Mouse (Mus musculus) hindbrain, embryonic 15.5 days (tissue): Measurements from ENCODE around the gene Commd4. TPM values are rescaled to one million over a fixed set of nuclear protein-coding genes. Genes with fewer than 3 reads are reported as not detected.
"Not testable (repeated sequence)": the region's sequence is repeated elsewhere in the genome, so short reads cannot be mapped to it uniquely, and the experiment has no call there.

Source experiments
- ATAC-seq: fragments of 200-750 bp; cut with Nextera tagmentation; 2 replicates; pipeline ENCODE4 v1.8.0; 2017; ENCODE audit warnings: low read depth, moderate number of reproducible peaks, moderate TSS enrichment; ENCODE audit not compliant: low FRiP score
- H3K27ac ChIP-seq: fragments of 300-500 bp; sonication (generic); replicated peaks from 2 replicates; pipeline ENCODE4 v1.5.1; 2015; ENCODE audit warnings: mild to moderate bottlenecking, inconsistent platforms
- H3K27me3 ChIP-seq: fragments of 300-500 bp; sonication (generic); 2 replicates; pipeline ENCODE4 v1.6.1; 2015; ENCODE audit warnings: control low read depth, inconsistent platforms
- H3K36me3 ChIP-seq: fragments of 300-500 bp; sonication (generic); 2 replicates; pipeline ENCODE4 v1.6.1; 2015; ENCODE audit warnings: control low read depth, inconsistent platforms
- H3K4me1 ChIP-seq: fragments of 300-500 bp; sonication (generic); replicated peaks from 2 replicates; pipeline ENCODE4 v1.6.1; 2015; ENCODE audit warnings: control low read depth, inconsistent platforms
- H3K4me2 ChIP-seq: fragments of 300-500 bp; sonication (generic); 2 replicates; pipeline ENCODE4 v1.6.1; 2015; ENCODE audit warnings: moderate library complexity, mild to moderate bottlenecking, inconsistent platforms
- H3K4me3 ChIP-seq: fragments of 300-500 bp; sonication (generic); 2 replicates; pipeline ENCODE4 v1.5.1; 2015; ENCODE audit warnings: mild to moderate bottlenecking, inconsistent platforms
- H3K9ac ChIP-seq: fragments of 300-500 bp; sonication (generic); 2 replicates; pipeline ENCODE4 v1.6.1; 2015; ENCODE audit warnings: inconsistent platforms
- H3K9me3 ChIP-seq: fragments of 300-500 bp; sonication (generic); 2 replicates; pipeline ENCODE4 v1.6.1; 2016; ENCODE audit warnings: control low read depth, inconsistent platforms
- WGBS: fragments of 180-500 bp; shearing (Covaris S2); methylation state at CpG from one replicate; pipeline ENCODE4 v1.1.7; 2015; 5-methylcytosine and 5-hydroxymethylcytosine counted together
- polyA plus RNA-seq: library from polyadenylated mRNA; unstranded; fragments of >200 nt; fragmentation: Nextera tagmentation; extraction: Ambion mirVana; gene quantifications from 2 replicates; pipeline ENCODE4 v1.2.1, GENCODE M21; 2015

Gene Commd4
- 170 and 192 TPM in 2 replicates for polyA plus RNA-seq

DNA sequence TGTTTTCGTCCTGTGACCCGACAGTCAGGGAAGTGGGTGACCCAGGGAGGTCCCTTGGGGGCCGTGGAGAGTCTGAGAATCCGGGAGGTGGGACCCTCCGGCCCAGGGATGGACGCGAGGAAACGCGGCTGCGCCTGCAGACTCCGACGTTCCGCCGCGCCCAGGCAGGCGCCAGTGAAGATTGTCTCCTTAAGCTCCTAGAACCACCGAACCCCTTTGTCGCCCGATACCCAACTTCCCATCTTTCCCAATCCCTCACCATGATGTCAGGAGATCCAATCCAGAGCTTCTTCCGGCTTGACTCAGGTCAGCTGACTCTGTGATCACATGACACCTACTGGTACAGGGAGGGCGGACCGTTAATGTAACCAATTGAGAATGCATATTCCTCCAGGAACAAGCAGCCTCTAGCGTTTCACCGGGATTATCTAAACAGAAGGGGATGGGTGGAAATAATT is at the start of gene Commd4:
Commd4 (minus strand) TSS at position 319 of the 458 bp plus-strand sequence.
- peaks cover 28% of the 10 kb centered on the region for H3K4me1 ChIP-seq
- H3K4me2 ChIP-seq, result peak within 1 kb of the TSS; percentile 95
- ATAC-seq, result peak; percentile 91
- H3K27me3 ChIP-seq, result 0 out of 2 replicates have a peak, but pooled peaks cover 2% of the 10 kb centered on the region
- under 1% methylated on average over 24 of the region's 24 CpGs for WGBS
- peak within 1 kb of the TSS; percentile 77 for H3K9ac ChIP-seq
- peak within 1 kb of the TSS; percentile 85 for H3K27ac ChIP-seq
- H3K4me3 ChIP-seq, result peak within 1 kb of the TSS; percentile 88
- H3K36me3 ChIP-seq, result peaks cover 7% of the 10 kb centered on the region; the same call in 1 of the 2 replicates
- no peaks in the 10 kb centered on the region for H3K9me3 ChIP-seq

- Histone ChIP-seq H3K27me3 (no peaks in the 10 kb centered on the region), H3K9me3 (no peaks in the 10 kb centered on the region), H3K27ac (no peak overlapping the region), H3K9ac (no peak overlapping the region), H3K4me3 (no peak overlapping the region), H3K36me3 (no peaks in the 10 kb centered on the region), H3K4me2 (no peak overlapping the region), H3K4me1 (no peaks in the 10 kb centered on the region)
- no peak for ATAC-seq
- WGBS, result 53% methylated on average over 2 of the region's 2 CpGs
Measured at GRCm38 (mm10) chr9:57206896-57207295, 48.8 kb upstream of the Commd4 start.

- ATAC-seq, H3K27ac ChIP-seq, H3K9me3 ChIP-seq, H3K36me3 ChIP-seq, H3K9ac ChIP-seq, H3K4me1 ChIP-seq, H3K4me2 ChIP-seq, H3K27me3 ChIP-seq, H3K4me3 ChIP-seq: not testable (repeated sequence)
- 93% methylated on average over 13 of the region's 13 CpGs for WGBS
Measured at GRCm38 (mm10) chr9:57203571-57203970, 45.4 kb upstream of the Commd4 start.

DNA sequence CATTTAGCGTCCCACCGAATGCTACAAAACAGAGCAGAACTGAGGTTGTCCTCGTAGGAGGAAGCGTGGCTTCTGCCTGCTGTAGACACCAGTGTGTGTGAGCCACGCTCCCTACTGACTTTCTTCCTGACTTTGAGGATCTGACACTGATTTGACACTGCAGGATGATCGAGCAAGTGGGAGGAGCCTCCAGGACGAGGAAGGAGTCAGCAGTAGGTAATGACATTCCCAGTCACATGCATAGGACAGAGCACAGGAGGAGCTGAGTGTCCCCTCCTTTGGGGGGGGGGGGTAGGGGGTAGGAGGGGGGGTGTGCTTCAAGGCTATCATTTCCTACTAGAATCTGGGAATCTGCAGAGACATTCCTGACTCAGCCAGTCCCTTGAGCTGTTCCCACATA is 44.9 kb upstream of the Commd4 start:
- WGBS, result 78% methylated on average over 7 of the region's 7 CpGs
- no peak for ATAC-seq
- H3K27ac ChIP-seq, result no peak overlapping the region

GRCm38 (mm10) chr9:57197414-57197813 is 39.3 kb upstream of the Commd4 start:
- WGBS, result 74% methylated on average over 8 of the region's 8 CpGs
- Histone ChIP-seq H3K4me1 (no peaks in the 10 kb centered on the region), H3K27me3 (no peaks in the 10 kb centered on the region), H3K36me3 (no peaks in the 10 kb centered on the region), H3K9me3 (no peaks in the 10 kb centered on the region), H3K4me2 (no peak overlapping the region), H3K9ac (no peak overlapping the region), H3K4me3 (no peak overlapping the region), H3K27ac (no peak overlapping the region)
- ATAC-seq, result no peak

More for the DNA sequence above, 44.9 kb upstream of the Commd4 start:
- H3K9ac ChIP-seq, result no peak overlapping the region
- H3K9me3 ChIP-seq, result no peaks in the 10 kb centered on the region
- H3K4me1 ChIP-seq, result no peaks in the 10 kb centered on the region
- H3K4me3 ChIP-seq, result no peak overlapping the region
- H3K4me2 ChIP-seq, result no peak overlapping the region
- H3K36me3 ChIP-seq, result no peaks in the 10 kb centered on the region
- no peaks in the 10 kb centered on the region for H3K27me3 ChIP-seq

DNA sequence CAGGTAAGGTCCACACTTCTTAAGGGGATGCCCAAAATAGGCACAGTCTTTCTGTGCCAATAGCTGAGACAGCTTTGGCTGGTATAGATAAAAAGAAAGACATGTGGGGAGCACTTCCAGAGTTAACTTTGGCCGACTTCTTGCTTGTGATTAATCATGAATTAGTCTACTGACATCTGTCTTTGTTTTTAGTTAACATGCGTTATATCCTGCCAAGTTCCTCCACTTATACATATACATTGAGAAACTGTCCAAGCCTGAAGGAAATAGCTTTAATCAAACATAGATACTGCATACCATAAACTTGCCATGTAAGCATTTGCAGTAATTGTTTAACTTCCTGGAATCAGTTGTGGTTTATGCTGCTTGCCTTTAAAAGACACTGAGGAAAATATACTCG is 38.6 kb upstream of the Commd4 start:
- ATAC-seq, result no peak
- H3K9me3 ChIP-seq, result no peaks in the 10 kb centered on the region
- no peak overlapping the region for H3K9ac ChIP-seq
- no peak overlapping the region for H3K27ac ChIP-seq
- no peaks in the 10 kb centered on the region for H3K4me1 ChIP-seq
- no peaks in the 10 kb centered on the region for H3K36me3 ChIP-seq
- WGBS, result 70% methylated on average over 3 of the region's 3 CpGs
- H3K4me3 ChIP-seq, result no peak overlapping the region
- H3K27me3 ChIP-seq, result no peaks in the 10 kb centered on the region
- H3K4me2 ChIP-seq, result no peak overlapping the region

GRCm38 (mm10) chr9:57168411-57168810 is 10.3 kb upstream of the Commd4 start:
- Histone ChIP-seq H3K4me1 (no peaks in the 10 kb centered on the region), H3K9ac (no peak overlapping the region), H3K36me3 (no peaks in the 10 kb centered on the region), H3K27ac (no peak overlapping the region), H3K27me3 (0 out of 2 replicates have a peak, but pooled peaks cover 2% of the 10 kb centered on the region), H3K4me3 (no peak overlapping the region), H3K9me3 (no peaks in the 10 kb centered on the region), H3K4me2 (no peak overlapping the region)
- 89% methylated on average over 5 of the region's 5 CpGs for WGBS
- ATAC-seq, result no peak

GRCm38 (mm10) chr9:57166173-57166572 is 8.0 kb upstream of the Commd4 start:
- Histone ChIP-seq H3K9me3 (no peaks in the 10 kb centered on the region), H3K4me1 (no peaks in the 10 kb centered on the region), H3K27me3 (0 out of 2 replicates have a peak, but pooled peaks cover 4% of the 10 kb centered on the region), H3K4me2 (no peak overlapping the region), H3K27ac (no peak overlapping the region), H3K9ac (no peak overlapping the region), H3K4me3 (no peak overlapping the region), H3K36me3 (no peaks in the 10 kb centered on the region)
- 85% methylated on average over 2 of the region's 2 CpGs for WGBS
- no peak for ATAC-seq

- ATAC-seq, result no peak
- Histone ChIP-seq H3K27ac (no peak overlapping the region), H3K4me3 (no peak overlapping the region), H3K36me3 (no peaks in the 10 kb centered on the region), H3K9me3 (no peaks in the 10 kb centered on the region), H3K4me2 (no peak overlapping the region), H3K9ac (no peak overlapping the region), H3K4me1 (0 out of 2 replicates have a peak, but pooled peaks cover 5% of the 10 kb centered on the region), H3K27me3 (0 out of 2 replicates have a peak, but pooled peaks cover 4% of the 10 kb centered on the region)
- WGBS, result 40% methylated on average over 2 of the region's 2 CpGs
Measured at GRCm38 (mm10) chr9:57163137-57163536, 5.0 kb upstream of the Commd4 start.

DNA sequence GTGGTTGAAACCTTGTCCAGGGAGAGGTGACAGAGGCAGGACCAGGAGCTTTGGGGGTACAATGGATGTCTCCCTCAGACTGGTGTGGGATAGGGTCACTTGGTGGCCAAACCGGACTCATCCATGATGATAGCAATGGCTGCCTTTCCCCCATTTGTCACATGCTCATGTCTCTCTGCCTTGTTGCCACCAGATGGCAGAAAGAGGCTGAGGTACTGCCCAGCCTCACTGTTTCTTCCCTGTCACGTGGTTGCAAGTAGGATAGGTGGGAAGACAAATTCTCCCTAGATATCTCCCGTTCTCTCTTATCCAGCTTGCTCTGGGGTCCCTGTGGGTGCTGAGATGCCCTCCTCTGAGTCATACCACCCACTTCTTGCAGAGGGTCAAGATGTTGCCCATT is 4.4 kb upstream of the Commd4 start:
- Histone ChIP-seq H3K9ac (no peak overlapping the region), H3K27me3 (0 out of 2 replicates have a peak, but pooled peaks cover 4% of the 10 kb centered on the region), H3K36me3 (no peaks in the 10 kb centered on the region), H3K27ac (no peak overlapping the region), H3K4me1 (peaks cover 8% of the 10 kb centered on the region), H3K4me2 (no peak overlapping the region), H3K4me3 (no peak overlapping the region), H3K9me3 (no peaks in the 10 kb centered on the region)
- 15% methylated on average over 3 of the region's 3 CpGs for WGBS
- ATAC-seq, result no peak

- WGBS, result 38% methylated on average over 11 of the region's 11 CpGs
Measured at GRCm38 (mm10) chr9:57158506-57158905, 375 bp upstream of the Commd4 start.

GRCm38 (mm10) chr9:57157499-57157898 is 632 bp downstream of the Commd4 start:
- WGBS, result 34% methylated on average over 13 of the region's 13 CpGs
- no peak for ATAC-seq
- Histone ChIP-seq H3K4me3 (peak overlapping the region; percentile 88), H3K4me2 (peak overlapping the region; percentile 95), H3K36me3 (peaks cover 7% of the 10 kb centered on the region; the same call in 1 of the 2 replicates), H3K4me1 (peaks cover 28% of the 10 kb centered on the region), H3K27me3 (no peaks in the 10 kb centered on the region), H3K9me3 (no peaks in the 10 kb centered on the region), H3K9ac (peak overlapping the region; percentile 77), H3K27ac (peak overlapping the region; percentile 85)

More at GRCm38 (mm10) chr9:57158506-57158905, 375 bp upstream of the Commd4 start:
- H3K27ac ChIP-seq, result peak overlapping the region; percentile 59
- peaks cover 28% of the 10 kb centered on the region for H3K4me1 ChIP-seq
- peak overlapping the region; percentile 88 for H3K4me3 ChIP-seq
- peak overlapping the region; percentile 77 for H3K9ac ChIP-seq
- peaks cover 7% of the 10 kb centered on the region; the same call in 1 of the 2 replicates for H3K36me3 ChIP-seq
- H3K4me2 ChIP-seq, result peak overlapping the region; percentile 95
- 0 out of 2 replicates have a peak, but pooled peaks cover 2% of the 10 kb centered on the region for H3K27me3 ChIP-seq
- H3K9me3 ChIP-seq, result no peaks in the 10 kb centered on the region
- peak; percentile 45 for ATAC-seq

DNA sequence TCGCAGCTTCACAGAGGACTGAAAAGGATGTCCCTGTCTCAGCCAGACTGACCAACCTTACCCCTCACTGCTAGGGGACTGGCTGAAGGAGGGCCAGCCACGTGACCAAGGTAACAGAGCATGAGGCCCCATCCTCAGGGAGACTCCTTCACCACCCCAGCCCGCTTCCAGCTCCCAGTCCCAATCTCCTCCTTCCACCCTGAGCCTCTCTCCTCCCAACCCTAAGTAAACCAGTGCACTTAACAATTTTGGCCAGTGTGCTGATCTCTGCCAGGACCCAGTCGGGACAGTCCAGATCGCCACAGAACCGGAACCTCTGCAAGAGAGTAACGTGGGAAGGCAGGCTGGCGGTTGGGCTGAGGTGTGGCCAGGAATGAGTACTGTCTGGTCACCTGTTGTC is 1.3 kb downstream of the Commd4 start:
- no peak overlapping the region for H3K9ac ChIP-seq
- H3K4me1 ChIP-seq, result peaks cover 28% of the 10 kb centered on the region
- H3K4me2 ChIP-seq, result peak overlapping the region; percentile 95
- no peak overlapping the region for H3K27ac ChIP-seq
- no peaks in the 10 kb centered on the region for H3K9me3 ChIP-seq
- peaks cover 7% of the 10 kb centered on the region; the same call in 1 of the 2 replicates for H3K36me3 ChIP-seq
- ATAC-seq, result no peak
- WGBS, result 87% methylated on average over 8 of the region's 8 CpGs
- H3K27me3 ChIP-seq, result no peaks in the 10 kb centered on the region
- H3K4me3 ChIP-seq, result peak overlapping the region; percentile 88; the same call in 1 of the 2 replicates
